Mouse (Mus musculus): ENCODE data around the gene Mipol1. TPM values are rescaled to one million over a fixed set of nuclear protein-coding genes. Genes with fewer than 3 reads are reported as not detected.
"Not testable (repeated sequence)": the region's sequence is repeated elsewhere in the genome, so short reads cannot be mapped to it uniquely, and the experiment has no call there.

Gene Mipol1
- total RNA-seq, 1 experiment from 2014 or later: 28.4 TPM

GRCm38 (mm10) chr12:57382797-57383196 lies 152.6 kb downstream of the Mipol1 start:
- ATAC-seq (replicated peaks in 1 of 2; ENCODE audit: insufficient read depth in 1 of 2, low FRiP score in 2 of 2, low TSS enrichment in 1 of 2, low read depth in 1 of 2, poor library complexity in 2 of 2, severe bottlenecking in 2 of 2): no peak

- no peak for ATAC-seq (replicated peaks in 1 of 2; ENCODE audit: insufficient read depth in 1 of 2, low FRiP score in 2 of 2, low TSS enrichment in 1 of 2, low read depth in 1 of 2, poor library complexity in 2 of 2, severe bottlenecking in 2 of 2)
These were observed 157.5 kb downstream of the Mipol1 start for GRCm38 (mm10) chr12:57387588-57388292.

- no peak for ATAC-seq (replicated peaks in 1 of 2; ENCODE audit: insufficient read depth in 1 of 2, low FRiP score in 2 of 2, low TSS enrichment in 1 of 2, low read depth in 1 of 2, poor library complexity in 2 of 2, severe bottlenecking in 2 of 2)
These were observed 169.3 kb downstream of the Mipol1 start for GRCm38 (mm10) chr12:57399547-57399946.

- no peak for ATAC-seq (replicated peaks in 1 of 2; ENCODE audit: insufficient read depth in 1 of 2, low FRiP score in 2 of 2, low TSS enrichment in 1 of 2, low read depth in 1 of 2, poor library complexity in 2 of 2, severe bottlenecking in 2 of 2)
These were observed 170.0 kb downstream of the Mipol1 start for GRCm38 (mm10) chr12:57400186-57400585.

GRCm38 (mm10) chr12:57401126-57401525 lies 170.9 kb downstream of the Mipol1 start:
- ATAC-seq (replicated peaks in 1 of 2; ENCODE audit: insufficient read depth in 1 of 2, low FRiP score in 2 of 2, low TSS enrichment in 1 of 2, low read depth in 1 of 2, poor library complexity in 2 of 2, severe bottlenecking in 2 of 2): no peak

- no peak for ATAC-seq (replicated peaks in 1 of 2; ENCODE audit: insufficient read depth in 1 of 2, low FRiP score in 2 of 2, low TSS enrichment in 1 of 2, low read depth in 1 of 2, poor library complexity in 2 of 2, severe bottlenecking in 2 of 2)
These were observed 172.1 kb downstream of the Mipol1 start for GRCm38 (mm10) chr12:57402360-57402759.

GRCm38 (mm10) chr12:57409976-57410375 lies 179.7 kb downstream of the Mipol1 start:
- no peak for ATAC-seq (replicated peaks in 1 of 2; ENCODE audit: insufficient read depth in 1 of 2, low FRiP score in 2 of 2, low TSS enrichment in 1 of 2, low read depth in 1 of 2, poor library complexity in 2 of 2, severe bottlenecking in 2 of 2)

- no peak for ATAC-seq (replicated peaks in 1 of 2; ENCODE audit: insufficient read depth in 1 of 2, low FRiP score in 2 of 2, low TSS enrichment in 1 of 2, low read depth in 1 of 2, poor library complexity in 2 of 2, severe bottlenecking in 2 of 2)
These were observed 183.6 kb downstream of the Mipol1 start for GRCm38 (mm10) chr12:57413833-57414232.

GRCm38 (mm10) chr12:57424902-57425301 lies 194.7 kb downstream of the Mipol1 start:
- no peak for ATAC-seq (replicated peaks in 1 of 2; ENCODE audit: insufficient read depth in 1 of 2, low FRiP score in 2 of 2, low TSS enrichment in 1 of 2, low read depth in 1 of 2, poor library complexity in 2 of 2, severe bottlenecking in 2 of 2)

- no peak for ATAC-seq (replicated peaks in 1 of 2; ENCODE audit: insufficient read depth in 1 of 2, low FRiP score in 2 of 2, low TSS enrichment in 1 of 2, low read depth in 1 of 2, poor library complexity in 2 of 2, severe bottlenecking in 2 of 2)
These were observed 198.0 kb downstream of the Mipol1 start for GRCm38 (mm10) chr12:57428243-57428642.

GRCm38 (mm10) chr12:57428767-57429166 lies 198.5 kb downstream of the Mipol1 start:
- ATAC-seq (replicated peaks in 1 of 2; ENCODE audit: insufficient read depth in 1 of 2, low FRiP score in 2 of 2, low TSS enrichment in 1 of 2, low read depth in 1 of 2, poor library complexity in 2 of 2, severe bottlenecking in 2 of 2): no peak

GRCm38 (mm10) chr12:57436939-57437659 lies 206.9 kb downstream of the Mipol1 start:
- not testable (repeated sequence) for ATAC-seq (replicated peaks in 1 of 2; ENCODE audit: insufficient read depth in 1 of 2, low FRiP score in 2 of 2, low TSS enrichment in 1 of 2, low read depth in 1 of 2, poor library complexity in 2 of 2, severe bottlenecking in 2 of 2)

- no peak for ATAC-seq (replicated peaks in 1 of 2; ENCODE audit: insufficient read depth in 1 of 2, low FRiP score in 2 of 2, low TSS enrichment in 1 of 2, low read depth in 1 of 2, poor library complexity in 2 of 2, severe bottlenecking in 2 of 2)
These were observed 214.2 kb downstream of the Mipol1 start for GRCm38 (mm10) chr12:57444281-57444903.

GRCm38 (mm10) chr12:57447331-57447730 lies 217.1 kb downstream of the Mipol1 start:
- no peak for ATAC-seq (replicated peaks in 1 of 2; ENCODE audit: insufficient read depth in 1 of 2, low FRiP score in 2 of 2, low TSS enrichment in 1 of 2, low read depth in 1 of 2, poor library complexity in 2 of 2, severe bottlenecking in 2 of 2)

- no peak for ATAC-seq (replicated peaks in 1 of 2; ENCODE audit: insufficient read depth in 1 of 2, low FRiP score in 2 of 2, low TSS enrichment in 1 of 2, low read depth in 1 of 2, poor library complexity in 2 of 2, severe bottlenecking in 2 of 2)
These were observed 219.1 kb downstream of the Mipol1 start for GRCm38 (mm10) chr12:57449299-57449698.

- no peak for ATAC-seq (replicated peaks in 1 of 2; ENCODE audit: insufficient read depth in 1 of 2, low FRiP score in 2 of 2, low TSS enrichment in 1 of 2, low read depth in 1 of 2, poor library complexity in 2 of 2, severe bottlenecking in 2 of 2)
These were observed 219.9 kb downstream of the Mipol1 start for GRCm38 (mm10) chr12:57450017-57450583.

- ATAC-seq (replicated peaks in 1 of 2; ENCODE audit: insufficient read depth in 1 of 2, low FRiP score in 2 of 2, low TSS enrichment in 1 of 2, low read depth in 1 of 2, poor library complexity in 2 of 2, severe bottlenecking in 2 of 2): no peak
These were observed 226.7 kb downstream of the Mipol1 start for GRCm38 (mm10) chr12:57456911-57457310.

- ATAC-seq (replicated peaks in 1 of 2; ENCODE audit: insufficient read depth in 1 of 2, low FRiP score in 2 of 2, low TSS enrichment in 1 of 2, low read depth in 1 of 2, poor library complexity in 2 of 2, severe bottlenecking in 2 of 2): no peak
These were observed 227.1 kb downstream of the Mipol1 start for GRCm38 (mm10) chr12:57457339-57457738.
